9 mouse cellular contexts compared by ENCODE assay signal in the genomic region with DNA sequence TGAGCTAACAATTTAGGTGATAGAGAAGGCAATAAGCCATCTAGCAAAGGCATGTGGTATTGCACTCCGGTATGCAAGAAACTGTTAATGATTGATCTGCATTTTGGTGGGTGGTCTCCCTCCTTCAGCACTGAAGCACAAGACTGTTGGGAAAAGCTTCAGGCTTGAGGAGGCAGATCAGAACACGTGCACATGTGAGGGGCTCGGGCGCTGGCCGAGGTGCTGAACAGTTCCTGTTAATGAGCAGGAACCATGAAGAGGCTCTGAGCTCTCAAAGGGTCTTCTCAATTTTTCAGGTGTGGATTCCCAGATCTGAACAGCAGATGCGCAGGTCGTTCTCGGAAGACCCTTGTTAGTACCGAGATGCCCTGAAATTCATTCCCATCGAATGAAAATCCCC. TPM values are rescaled to one million over a fixed set of nuclear protein-coding genes. Genes with fewer than 3 reads are reported as not detected.
DNase-seq lines count a peak whose midpoint lies in the region; ATAC-seq and TF ChIP-seq lines count a peak whose summit lies in the region.
"Had no signal": no experiment of that assay in that cellular context is flagged by ENCODE, and none has a peak within 500 bp of the region (broad histone marks: within the 10 kb centered on the region; RNA-seq: fewer than 3 reads in every experiment).

No protein-coding gene starts in this region.

- H3K4me1 ChIP-seq in kidney, embryonic 14.5 days (ENCODE audit: control insufficient read depth, insufficient read depth, low read length) = peaks cover 5% of the 10 kb centered on the region; the same call in 1 of the 2 replicates
- H3K4me1 ChIP-seq: liver, embryonic 15.5 days had no signal

- peak; percentile 69; the same call in 1 of the 2 replicates for ATAC-seq in kidney, embryonic 14.5 days (ENCODE audit: low FRiP score, low TSS enrichment)

- H3K27me3 ChIP-seq in kidney, embryonic 14.5 days (ENCODE audit: control insufficient read depth, insufficient read depth, low read length) = peaks cover 51% of the 10 kb centered on the region
- peaks cover 11% of the 10 kb centered on the region for H3K27me3 ChIP-seq in myocyte (ENCODE audit: control insufficient read depth, insufficient read depth, insufficient read length)

- H3K79me2 ChIP-seq in myocyte (ENCODE audit: control insufficient read depth, insufficient read depth) = no peaks in the 10 kb centered on the region

- H3K4me2 ChIP-seq in kidney, embryonic 14.5 days (replicated peaks; ENCODE audit: low read depth, low read length) = no peak overlapping the region
- no peak overlapping the region for H3K4me2 ChIP-seq in myocyte (ENCODE audit: low read depth)
- H3K4me2 ChIP-seq: liver, embryonic 15.5 days had no signal

- H3K9ac ChIP-seq in kidney, embryonic 14.5 days (ENCODE audit: low read depth, low read length) = no peak overlapping the region
- H3K9ac ChIP-seq: liver, embryonic 15.5 days had no signal

- H3K27ac ChIP-seq in kidney, embryonic 14.5 days (ENCODE audit: low read depth, low read length) = no peak overlapping the region
- H3K27ac ChIP-seq: liver, embryonic 15.5 days had no signal

- no peak overlapping the region for H3ac ChIP-seq in myocyte (ENCODE audit: control insufficient read depth, insufficient read length)

- peak; percentile 31 for DNase-seq in ovary, postnatal 10 days (ENCODE audit: low spot score)
- no peak for DNase-seq in ovary, adult 18-20 months (ENCODE audit: low spot score)
- DNase-seq in embryo, embryonic 10 days (ENCODE audit: low spot score) = peak; percentile 87
- no peak for DNase-seq in left cerebral cortex, adult 9 months (ENCODE audit: low spot score in 2 of 2)
- no peak for DNase-seq in cerebellum, adult 9-10 months

- H3K36me3 ChIP-seq in kidney, embryonic 14.5 days (ENCODE audit: control insufficient read depth, insufficient read depth, low read length) = no peaks in the 10 kb centered on the region
- no peaks in the 10 kb centered on the region for H3K36me3 ChIP-seq in myocyte (ENCODE audit: control insufficient read depth, insufficient read depth)
- H3K36me3 ChIP-seq: liver, embryonic 15.5 days had no signal

- 1% methylated on average over 10 of the region's 10 CpGs for WGBS in kidney, embryonic 14.5 days

- H3K4me3 ChIP-seq in kidney, embryonic 14.5 days (ENCODE audit: low read length) = no peak overlapping the region
- no peak overlapping the region for H3K4me3 ChIP-seq in myocyte
- H3K4me3 ChIP-seq: liver, embryonic 15.5 days had no signal

- H3K9me3 ChIP-seq in kidney, embryonic 14.5 days (ENCODE audit: control insufficient read depth, low read length) = no peaks in the 10 kb centered on the region
- H3K9me3 ChIP-seq: liver, embryonic 15.5 days had no signal

- TF ChIP-seq POLR2A in myocyte (IDR thresholded peaks at IDR 0.05; ENCODE audit: insufficient read length, low read depth) = no peak

TF ChIP-seq in myocyte, 11 proteins besides CTCF, POLR2A, EP300 and RAD21:
- no peak for TF ChIP-seq SRF (IDR thresholded peaks at IDR 0.05; ENCODE audit: control insufficient read depth, insufficient read length, low read depth)
- TF ChIP-seq E2F4 (IDR thresholded peaks at IDR 0.05; ENCODE audit: insufficient read depth) = no peak
- peak; percentile 85 for TF ChIP-seq REST (IDR thresholded peaks at IDR 0.05; ENCODE audit: insufficient read depth, insufficient read length)
- TF ChIP-seq MYOD1 (IDR thresholded peaks at IDR 0.05; ENCODE audit: control insufficient read depth in 1 of 3, insufficient read length in 2 of 3, low read depth in 2 of 3) = no peak

RNA-seq across cellular contexts. Expression of a gene that starts 1.0 kb away (rescaled TPM):
- polyA plus RNA-seq in kidney, embryonic 14.5 days (2014; fragmentation: Nextera tagmentation; extraction: Ambion mirVana) = 0.05 TPM in 1 of 2 replicates, not detected in the other
- polyA plus RNA-seq in myocyte (2012; fragmentation: generic; extraction: Trizol) = not detected
- polyA plus RNA-seq: liver, embryonic 15.5 days; stomach, embryonic 14.5 days had no signal

RNA-seq across cellular contexts. Expression of a gene that starts 53.3 kb away (rescaled TPM):
- polyA plus RNA-seq in kidney, embryonic 14.5 days (2014; fragmentation: Nextera tagmentation; extraction: Ambion mirVana) = 0.10 and 0.38 TPM in 2 replicates
- polyA plus RNA-seq in myocyte (2012; fragmentation: generic; extraction: Trizol) = not detected

Comparison
In these comparisons a context has a peak if more than half of its experiments do, and no peak if none do; other contexts are left out.
1. DNase-seq: peak in ovary, postnatal 10 days (single experiment) and embryo, embryonic 10 days (single experiment); none in ovary, adult 18-20 months (single experiment), left cerebral cortex, adult 9 months (0 of 2) and cerebellum, adult 9-10 months (single experiment).